Mouse (Mus musculus) CH12.LX (cell line): Measurements from ENCODE around the gene Ankrd39. TPM values are rescaled to one million over a fixed set of nuclear protein-coding genes. Genes with fewer than 3 reads are reported as not detected.

Experiments
- DNase-seq: peaks from one replicate; pipeline ENCODE4 v3.0.0-alpha.2; 2013; ENCODE audit errors: extremely low read depth
- H3K27ac ChIP-seq: 2 replicates; pipeline ENCODE4 v1.5.1; 2012; ENCODE audit warnings: low read depth, mild to moderate bottlenecking, control low read depth, moderate library complexity; ENCODE audit not compliant: insufficient read depth
- H3K27me3 ChIP-seq: replicated peaks from 2 replicates; pipeline ENCODE3; 2012; ENCODE audit warnings: inconsistent platforms
- H3K36me3 ChIP-seq, 2 experiments: replicated peaks in 1 of 2; 2 replicates each; pipeline versions ENCODE3 to v1.6.1; 2012; ENCODE audit warnings: inconsistent platforms in 1 of 2, low read length in 1 of 2, mild to moderate bottlenecking in 1 of 2, mixed read lengths in 1 of 2, moderate library complexity in 1 of 2; ENCODE audit not compliant: control insufficient read depth in 1 of 2, insufficient read depth in 1 of 2
- H3K4me1 ChIP-seq, 2 experiments: 2 replicates each; pipeline ENCODE4 v1.6.1; 2012; ENCODE audit warnings: inconsistent platforms in 1 of 2, moderate library complexity in 1 of 2; ENCODE audit not compliant: insufficient read depth in 2 of 2, control insufficient read depth in 1 of 2
- H3K4me2 ChIP-seq: 2 replicates; pipeline ENCODE4 v1.6.1; 2012; ENCODE audit warnings: low read depth, mild to moderate bottlenecking, control low read depth; ENCODE audit not compliant: poor library complexity, insufficient read depth, severe bottlenecking
- H3K4me3 ChIP-seq, 3 experiments: fragments of 150-350 bp in 1 of 3; sonication (generic) in 1 of 3; replicated peaks in 1 of 3; 2 replicates each; pipeline versions ENCODE3 to v1.5.1; 2011 to 2012; ENCODE audit warnings: low read depth in 2 of 3, low read length in 2 of 3, mild to moderate bottlenecking in 2 of 3, moderate library complexity in 2 of 3, control low read depth in 1 of 3, improper control_type of control experiment in 1 of 3, inconsistent platforms in 1 of 3, mixed read lengths in 1 of 3; ENCODE audit not compliant: poor library complexity in 1 of 3
- H3K79me2 ChIP-seq: replicated peaks from 2 replicates; pipeline ENCODE4 v1.6.1; 2012; ENCODE audit warnings: mild to moderate bottlenecking, moderate library complexity; ENCODE audit not compliant: control insufficient read depth, poor library complexity, insufficient read depth, severe bottlenecking; ENCODE audit errors: extremely low read depth
- H3K9ac ChIP-seq: 2 replicates; pipeline ENCODE4 v1.6.1; 2012; ENCODE audit warnings: low read depth, mild to moderate bottlenecking, control low read depth, moderate library complexity; ENCODE audit not compliant: insufficient read depth
- H3K9me3 ChIP-seq: replicated peaks from 2 replicates; pipeline ENCODE3; 2012; ENCODE audit warnings: low read length, inconsistent platforms, mixed read lengths
- CHD1 ChIP-seq: IDR thresholded peaks from 2 replicates; pipeline ENCODE4 v1.6.1; 2012; ENCODE audit warnings: low read depth, low read length, improper control_type of control experiment, inconsistent platforms
- CHD2 ChIP-seq: IDR thresholded peaks from 2 replicates; pipeline ENCODE4 v1.6.1; 2011; ENCODE audit warnings: low read length, improper control_type of control experiment
- CTCF ChIP-seq, 2 experiments: IDR thresholded peaks in 1 of 2; conservative IDR thresholded peaks in 1 of 2; 2 replicates each; pipeline ENCODE4 v1.5.1; 2011 to 2012; ENCODE audit warnings: low read depth in 2 of 2, low read length in 2 of 2, improper control_type of control experiment in 1 of 2, inconsistent platforms in 1 of 2, mild to moderate bottlenecking in 1 of 2, moderate library complexity in 1 of 2
- E2F4 ChIP-seq: IDR thresholded peaks from 2 replicates; pipeline ENCODE4 v1.6.1; 2011; ENCODE audit warnings: low read depth, low read length, improper control_type of control experiment; ENCODE audit not compliant: insufficient replicate concordance
- ELF1 ChIP-seq: IDR thresholded peaks from 2 replicates; pipeline ENCODE4 v1.6.1; 2014; ENCODE audit warnings: low read depth, mild to moderate bottlenecking, inconsistent platforms, low read length, improper control_type of control experiment
- EP300 ChIP-seq: IDR thresholded peaks from 2 replicates; pipeline ENCODE4 v1.6.1; 2011; ENCODE audit warnings: low read length, improper control_type of control experiment
- HCFC1 ChIP-seq: IDR thresholded peaks from 2 replicates; pipeline ENCODE4 v1.6.1; 2012; ENCODE audit warnings: low read depth, mild to moderate bottlenecking, inconsistent platforms, low read length, improper control_type of control experiment
- IRF4 ChIP-seq: IDR thresholded peaks from 2 replicates; pipeline ENCODE4 v1.6.1; 2014; ENCODE audit warnings: low read depth, mild to moderate bottlenecking, inconsistent platforms, low read length, improper control_type of control experiment
- JUN ChIP-seq: IDR thresholded peaks from 2 replicates; pipeline ENCODE4 v1.6.1; 2011; ENCODE audit warnings: low read depth, mild to moderate bottlenecking, low read length, improper control_type of control experiment, moderate library complexity; ENCODE audit not compliant: insufficient read depth
- JUND ChIP-seq: conservative IDR thresholded peaks from 2 replicates; pipeline ENCODE4 v1.6.1; 2011; ENCODE audit warnings: low read depth, low read length, improper control_type of control experiment
- MAFK ChIP-seq: IDR thresholded peaks from 2 replicates; pipeline ENCODE4 v1.6.1; 2011; ENCODE audit warnings: low read length, improper control_type of control experiment; ENCODE audit not compliant: insufficient replicate concordance
- MAX ChIP-seq: IDR thresholded peaks from 2 replicates; pipeline ENCODE4 v1.6.1; 2011; ENCODE audit warnings: low read length, improper control_type of control experiment
- MXI1 ChIP-seq: IDR thresholded peaks from 2 replicates; pipeline ENCODE4 v1.6.1; 2011; ENCODE audit warnings: mild to moderate bottlenecking, low read depth, low read length, improper control_type of control experiment
- PAX5 ChIP-seq: IDR thresholded peaks from 2 replicates; pipeline ENCODE4 v1.6.1; 2012; ENCODE audit warnings: low read length, inconsistent platforms, mixed read lengths
- POLR2A ChIP-seq: IDR thresholded peaks from 2 replicates; pipeline ENCODE4 v1.6.1; 2011; ENCODE audit warnings: low read depth, mild to moderate bottlenecking, improper control_type of control experiment, low read length
- POLR2AphosphoS2 ChIP-seq: IDR thresholded peaks from 2 replicates; pipeline ENCODE4 v1.6.1; 2011; ENCODE audit warnings: low read depth, low read length, improper control_type of control experiment
- RAD21 ChIP-seq: IDR thresholded peaks from 2 replicates; pipeline ENCODE4 v1.6.1; 2011; ENCODE audit warnings: low read depth, mild to moderate bottlenecking, low read length, improper control_type of control experiment, moderate library complexity
- RCOR1 ChIP-seq: conservative IDR thresholded peaks from 2 replicates; pipeline ENCODE4 v1.6.1; 2012; ENCODE audit warnings: low read depth, mild to moderate bottlenecking, inconsistent platforms, low read length, improper control_type of control experiment
- SIN3A ChIP-seq: IDR thresholded peaks from 2 replicates; pipeline ENCODE4 v1.6.1; 2012; ENCODE audit warnings: low read length, improper control_type of control experiment, inconsistent platforms
- TCF12 ChIP-seq: IDR thresholded peaks from 2 replicates; pipeline ENCODE4 v1.6.1; 2014; ENCODE audit warnings: low read depth, mild to moderate bottlenecking, inconsistent platforms, low read length, improper control_type of control experiment
- USF2 ChIP-seq: conservative IDR thresholded peaks from 2 replicates; pipeline ENCODE4 v1.6.1; 2011; ENCODE audit warnings: low read depth, low read length, improper control_type of control experiment
- ZC3H11A ChIP-seq: IDR thresholded peaks from 2 replicates; pipeline ENCODE4 v1.6.1; 2012; ENCODE audit warnings: low read depth, mild to moderate bottlenecking, inconsistent platforms, low read length, improper control_type of control experiment
- ZKSCAN1 ChIP-seq: IDR thresholded peaks from 2 replicates; pipeline ENCODE4 v1.6.1; 2012; ENCODE audit warnings: low read depth, inconsistent platforms, low read length, improper control_type of control experiment, borderline replicate concordance
- dilution Hi-C: fragments of 300-500 bp; cut with MboI; formaldehyde crosslinking; loops from 2 replicates; pipeline ENCODE4 v1.14.3; 2020; ENCODE audit warnings: low sequenced_read_pairs; ENCODE audit not compliant: extremely low pct_unique_long_range_greater_than_20kb, extremely low pct_ligation_motif_present
- in situ Hi-C: fragments of 300-500 bp; cut with MboI; formaldehyde crosslinking; loops from 3 replicates; pipeline ENCODE4 v1.14.3; 2019; ENCODE audit warnings: low sequenced_read_pairs, low pct_ligation_motif_present, low pct_unique_long_range_greater_than_20kb, mixed read lengths
- polyA plus RNA-seq: library from polyadenylated mRNA; unstranded; fragments of >175 nt; gene quantifications from 2 replicates; pipeline ENCODE4 v1.2.1, GENCODE M21; 2012; ENCODE audit warnings: low read depth; ENCODE audit not compliant: insufficient read length
- total RNA-seq, 2 experiments: library from RNA; depleted of rRNA; stranded (reverse); fragments of 300-350 nt in 1 of 2; fragments of >200 nt in 1 of 2; gene quantifications; 2 replicates each; pipeline ENCODE4 v1.2.3; 2012 to 2014

The Ankrd39 gene
- total and polyA plus RNA-seq, 3 experiments, result 4.3 to 14.8 (median 11.6) TPM

- no peak for DNase-seq
- no peaks in the 10 kb centered on the region for H3K9me3 ChIP-seq
- TF ChIP-seq USF2 (no peak), TCF12 (no peak), IRF4 (no peak), EP300 (no peak), ELF1 (no peak), CHD1 (no peak)
- TF ChIP-seq, all 38 proteins: peak for 0
- Histone ChIP-seq H3K4me3 (no peak overlapping the region), H3K27ac (no peak overlapping the region), H3K9ac (no peak overlapping the region), H3K36me3 (no peaks in the 10 kb centered on the region), H3K79me2 (no peaks in the 10 kb centered on the region), H3K27me3 (peaks cover 15% of the 10 kb centered on the region), H3K4me2 (no peak overlapping the region), H3K4me1 (peaks cover 20 to 61% of the 10 kb centered on the region in 2 experiments)
- dilution Hi-C loops (no loop called here), in situ Hi-C loops (no loop called here)
These were observed 16.9 kb upstream of the Ankrd39 start for GRCm38 (mm10) chr1:36564101-36564500.

- H3K9me3 ChIP-seq, result no peaks in the 10 kb centered on the region
- no peak overlapping the region for H3K27ac ChIP-seq
- H3K36me3 ChIP-seq, result no peaks in the 10 kb centered on the region
- H3K4me2 ChIP-seq, result no peak overlapping the region
- DNase-seq, result no peak
- TF ChIP-seq POLR2A (no peak), TCF12 (no peak), USF2 (no peak), JUN (no peak), PAX5 (no peak), HCFC1 (no peak), MAFK (no peak), ZKSCAN1 (no peak), E2F4 (no peak), MAX (no peak), RCOR1 (no peak), RAD21 (no peak), CHD2 (no peak), CTCF (conservative IDR thresholded peaks at IDR 0.05 in 1 of 2, IDR thresholded peaks at IDR 0.05 in 1 of 2; ENCODE audit: low read depth in 2 of 2, low read length in 2 of 2) (no peak), POLR2AphosphoS2 (no peak), ZC3H11A (no peak), JUND (no peak), SIN3A (no peak), ELF1 (no peak), MXI1 (no peak)
- TF ChIP-seq, all 38 proteins: peak for 0
- peaks cover 23 to 64% of the 10 kb centered on the region in 2 experiments for H3K4me1 ChIP-seq
- in situ Hi-C loops (no loop called here), dilution Hi-C loops (no loop called here)
- H3K4me3 ChIP-seq, result no peak overlapping the region
- H3K27me3 ChIP-seq, result peaks cover 20% of the 10 kb centered on the region
- no peak overlapping the region for H3K9ac ChIP-seq
- H3K79me2 ChIP-seq, result no peaks in the 10 kb centered on the region
These were observed 16.4 kb upstream of the Ankrd39 start for GRCm38 (mm10) chr1:36563632-36564031.
